Mouse (Mus musculus) myocyte (in vitro differentiated cells): ENCODE results near the gene Cask. TPM values are rescaled to one million over a fixed set of nuclear protein-coding genes. Genes with fewer than 3 reads are reported as not detected.

Source experiments
- H3K27me3 ChIP-seq: one replicate; pipeline ENCODE4 v1.6.1; 2011; ENCODE audit not compliant: control insufficient read depth, insufficient read depth, insufficient read length
- H3K36me3 ChIP-seq: one replicate; pipeline ENCODE4 v1.6.1; 2011; ENCODE audit not compliant: control insufficient read depth, insufficient read depth
- H3K4me2 ChIP-seq: one replicate; pipeline ENCODE4 v1.6.1; 2011; ENCODE audit warnings: low read depth, control low read depth
- H3K4me3 ChIP-seq: one replicate; pipeline ENCODE4 v1.5.1; 2011; ENCODE audit warnings: mild to moderate bottlenecking, control low read depth, moderate library complexity
- H3K79me2 ChIP-seq: one replicate; pipeline ENCODE4 v1.6.1; 2011; ENCODE audit not compliant: control insufficient read depth, insufficient read depth
- H3ac ChIP-seq: one replicate; pipeline ENCODE4 v1.6.1; 2011; ENCODE audit not compliant: control insufficient read depth, insufficient read length
- CEBPB ChIP-seq: IDR thresholded peaks from 2 replicates; pipeline ENCODE4 v1.6.1; 2011; ENCODE audit warnings: mild to moderate bottlenecking, moderate library complexity; ENCODE audit not compliant: poor library complexity, insufficient read depth, severe bottlenecking
- E2F4 ChIP-seq: IDR thresholded peaks from one replicate; pipeline ENCODE4 v1.6.1; 2011; ENCODE audit warnings: mild to moderate bottlenecking, control low read depth, moderate library complexity; ENCODE audit not compliant: insufficient read depth
- MAX ChIP-seq: IDR thresholded peaks from one replicate; pipeline ENCODE4 v1.6.1; 2011; ENCODE audit warnings: low read depth, mild to moderate bottlenecking, control low read depth
- MYOD1 ChIP-seq, 3 experiments: IDR thresholded peaks; one replicate each; pipeline ENCODE4 v1.6.1; 2011; ENCODE audit warnings: control low read depth in 2 of 3, low read depth in 2 of 3, mild to moderate bottlenecking in 2 of 3, moderate library complexity in 1 of 3; ENCODE audit not compliant: insufficient read length in 2 of 3, control insufficient read depth in 1 of 3
- MYOG ChIP-seq, 3 experiments: IDR thresholded peaks; one replicate each; pipeline ENCODE4 v1.6.1; 2011; ENCODE audit warnings: control low read depth in 2 of 3, low read depth in 2 of 3, mild to moderate bottlenecking in 2 of 3; ENCODE audit not compliant: insufficient read length in 2 of 3, control insufficient read depth in 1 of 3, insufficient read depth in 1 of 3
- POLR2A ChIP-seq: IDR thresholded peaks from one replicate; pipeline ENCODE4 v1.6.1; 2011; ENCODE audit warnings: low read depth, mild to moderate bottlenecking, control low read depth, moderate library complexity; ENCODE audit not compliant: insufficient read length
- POLR2AphosphoS2 ChIP-seq: IDR thresholded peaks from one replicate; pipeline ENCODE4 v1.6.1; 2011; ENCODE audit warnings: low read depth, control low read depth; ENCODE audit not compliant: insufficient read length
- REST ChIP-seq: IDR thresholded peaks from one replicate; pipeline ENCODE4 v1.6.1; 2011; ENCODE audit warnings: mild to moderate bottlenecking, control low read depth, moderate library complexity; ENCODE audit not compliant: insufficient read depth, insufficient read length
- SRF ChIP-seq: IDR thresholded peaks from one replicate; pipeline ENCODE4 v1.6.1; 2011; ENCODE audit warnings: low read depth; ENCODE audit not compliant: control insufficient read depth, insufficient read length
- TCF12 ChIP-seq: IDR thresholded peaks from one replicate; pipeline ENCODE4 v1.6.1; 2011; ENCODE audit warnings: mild to moderate bottlenecking, control low read depth; ENCODE audit not compliant: poor library complexity, insufficient read depth, severe bottlenecking
- TCF3 ChIP-seq: IDR thresholded peaks from one replicate; pipeline ENCODE4 v1.6.1; 2011; ENCODE audit warnings: low read depth, control low read depth; ENCODE audit not compliant: insufficient read length
- USF1 ChIP-seq: IDR thresholded peaks from one replicate; pipeline ENCODE4 v1.6.1; 2011; ENCODE audit warnings: low read depth, mild to moderate bottlenecking, control low read depth, moderate library complexity
- polyA plus RNA-seq: library from polyadenylated mRNA; unstranded; fragments of >200 nt; fragmentation: generic; extraction: Trizol; gene quantifications from one replicate; pipeline ENCODE4 v1.2.1, GENCODE M21; 2012; ENCODE audit warnings: missing spikeins

The Cask gene
- polyA plus RNA-seq, 1 experiment, result 12.0 TPM

DNA sequence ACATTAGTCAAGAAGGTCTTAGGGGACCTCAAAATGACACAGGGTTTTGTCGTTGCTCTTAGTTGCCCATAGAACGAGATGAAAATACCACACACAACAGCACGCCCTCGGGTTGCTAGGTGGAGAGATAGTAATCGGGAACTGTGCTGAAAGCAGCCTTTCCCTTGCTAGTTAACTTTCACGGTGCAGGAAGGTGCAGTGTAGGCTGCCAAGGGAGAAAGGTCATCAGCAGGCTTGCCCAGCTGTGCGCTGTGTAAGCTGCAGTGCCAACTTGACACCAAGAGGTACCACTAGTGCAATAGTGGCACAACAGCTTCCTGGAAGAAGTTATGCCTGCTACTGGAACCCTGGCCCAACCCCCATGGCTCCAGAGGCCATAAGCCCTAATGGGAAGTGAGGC, 346.8 kb downstream of the Cask start:
- Histone ChIP-seq H3K79me2 (no peaks in the 10 kb centered on the region), H3K36me3 (no peaks in the 10 kb centered on the region), H3K27me3 (no peaks in the 10 kb centered on the region), H3ac (no peak overlapping the region), H3K4me3 (no peak overlapping the region), H3K4me2 (no peak overlapping the region)
- no peak for TF ChIP-seq CEBPB
- no peak for TF ChIP-seq USF1
- TF ChIP-seq MYOD1 (IDR thresholded peaks at IDR 0.05; ENCODE audit: control insufficient read depth in 1 of 3, insufficient read length in 2 of 3, low read depth in 2 of 3), result no peak

DNA sequence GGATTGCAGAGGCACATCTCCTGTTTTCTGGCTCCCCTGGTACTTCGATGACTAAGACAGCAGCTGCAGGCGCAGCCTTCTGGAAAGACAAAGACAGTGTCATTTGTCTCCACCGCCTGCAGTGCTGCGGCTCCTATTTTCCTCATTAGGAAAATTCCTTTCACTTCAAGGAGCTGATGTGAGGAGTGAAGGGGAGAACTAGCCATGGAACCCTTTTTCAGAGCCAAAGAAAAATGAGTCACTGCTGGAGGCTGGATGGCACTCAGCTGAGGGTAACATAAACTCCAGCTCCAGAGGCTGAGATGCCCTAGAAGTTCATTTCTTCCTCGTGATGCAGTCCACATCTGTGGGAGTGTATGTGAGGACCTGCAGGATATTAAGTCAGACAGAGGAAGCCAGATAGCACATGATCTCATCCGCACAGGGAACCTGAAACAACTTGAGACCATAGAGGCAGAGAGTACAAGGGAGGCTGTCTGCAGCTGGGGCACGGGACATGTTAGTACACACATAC, 348.2 kb downstream of the Cask start:
- peak overlapping the region; percentile 42 for H3K4me2 ChIP-seq
- peak in 2 of 3 experiments; percentile 62 to 68 for TF ChIP-seq MYOD1 (IDR thresholded peaks at IDR 0.05; ENCODE audit: control insufficient read depth in 1 of 3, insufficient read length in 2 of 3, low read depth in 2 of 3)
- TF ChIP-seq MYOG (IDR thresholded peaks at IDR 0.05; ENCODE audit: control insufficient read depth in 1 of 3, insufficient read depth in 1 of 3, insufficient read length in 2 of 3, low read depth in 2 of 3), result peak in 2 of 3 experiments; percentile 18 to 37
- no peak for TF ChIP-seq POLR2AphosphoS2
- no peak for TF ChIP-seq E2F4
- TF ChIP-seq CEBPB, result no peak
- no peaks in the 10 kb centered on the region for H3K27me3 ChIP-seq
- no peaks in the 10 kb centered on the region for H3K79me2 ChIP-seq
- H3K4me3 ChIP-seq, result no peak overlapping the region
- H3K36me3 ChIP-seq, result no peaks in the 10 kb centered on the region
- no peak overlapping the region for H3ac ChIP-seq

DNA sequence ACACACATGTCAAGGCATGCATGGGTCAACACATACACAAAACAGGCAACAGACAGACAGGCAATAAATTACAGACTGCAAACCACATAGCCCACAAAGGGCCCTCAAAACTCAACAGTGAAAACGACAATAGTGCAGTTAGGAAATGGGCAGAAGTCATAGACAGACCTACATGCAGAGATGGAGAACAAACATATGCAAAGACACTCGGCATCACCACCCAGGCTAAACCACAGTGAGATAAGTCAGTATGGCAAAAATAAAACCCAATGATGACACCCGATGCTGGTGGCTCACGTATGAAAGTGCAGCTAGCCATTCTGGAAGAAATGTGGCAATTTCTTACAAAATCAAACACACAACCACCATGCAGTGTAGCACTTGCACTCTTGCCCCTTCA, 350.9 kb downstream of the Cask start:
- no peak for TF ChIP-seq MYOD1 (IDR thresholded peaks at IDR 0.05; ENCODE audit: control insufficient read depth in 1 of 3, insufficient read length in 2 of 3, low read depth in 2 of 3)
- no peak for TF ChIP-seq SRF
- TF ChIP-seq E2F4, result no peak
- no peak for TF ChIP-seq REST
- TF ChIP-seq CEBPB, result no peak
- no peak for TF ChIP-seq TCF3
- no peak for TF ChIP-seq MYOG (IDR thresholded peaks at IDR 0.05; ENCODE audit: control insufficient read depth in 1 of 3, insufficient read depth in 1 of 3, insufficient read length in 2 of 3, low read depth in 2 of 3)
- no peak for TF ChIP-seq POLR2AphosphoS2
- TF ChIP-seq USF1, result no peak
- TF ChIP-seq TCF12, result no peak
- no peaks in the 10 kb centered on the region for H3K27me3 ChIP-seq
- no peaks in the 10 kb centered on the region for H3K79me2 ChIP-seq
- peak overlapping the region; percentile 18 for H3K4me2 ChIP-seq
- H3K36me3 ChIP-seq, result no peaks in the 10 kb centered on the region
- no peak overlapping the region for H3K4me3 ChIP-seq
- H3ac ChIP-seq, result no peak overlapping the region

DNA sequence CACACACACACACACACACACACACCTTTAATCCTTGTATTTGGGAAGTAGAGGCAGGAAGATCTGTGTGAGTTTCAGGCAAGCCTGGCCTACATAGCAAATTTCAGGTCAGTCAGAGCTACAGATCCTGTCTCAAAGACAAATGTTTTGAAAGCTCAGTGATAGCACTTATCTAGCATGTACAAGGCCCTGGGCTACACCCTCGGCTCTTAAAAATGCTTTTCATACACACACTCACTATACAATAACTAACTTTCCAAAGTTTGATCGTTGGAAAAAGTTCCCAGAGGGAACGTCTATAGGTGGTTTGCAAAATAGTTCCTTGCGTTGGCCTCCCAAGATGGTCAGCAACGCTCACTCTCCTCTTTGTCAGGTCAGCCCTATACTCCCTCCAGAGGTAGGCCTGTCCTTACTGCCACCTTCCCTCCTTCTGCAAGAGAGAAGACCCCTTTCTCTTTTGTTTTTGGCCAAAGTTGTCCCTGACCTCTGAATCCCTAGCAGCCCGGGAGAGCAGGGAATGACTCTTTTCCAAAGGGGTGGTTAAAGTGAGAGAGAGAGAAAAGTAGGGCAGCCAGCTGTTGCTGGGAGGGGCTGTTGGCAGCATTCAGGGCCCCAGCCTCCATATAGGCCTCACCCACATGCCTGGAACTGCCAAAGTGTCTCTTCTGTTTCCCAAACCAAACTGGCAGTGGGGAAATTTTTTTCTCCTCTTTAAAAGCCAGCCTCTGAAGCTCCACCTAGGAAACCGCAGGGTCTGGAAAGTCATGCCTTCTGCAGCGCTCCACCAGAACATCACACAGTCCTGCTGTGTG, 356.1 kb downstream of the Cask start:
- Histone ChIP-seq H3ac (no peak overlapping the region), H3K79me2 (no peaks in the 10 kb centered on the region), H3K36me3 (no peaks in the 10 kb centered on the region), H3K27me3 (no peaks in the 10 kb centered on the region), H3K4me3 (no peak overlapping the region), H3K4me2 (peak overlapping the region; percentile 60)
- TF ChIP-seq TCF3 (no peak), MAX (no peak), E2F4 (no peak), POLR2AphosphoS2 (no peak), MYOG (IDR thresholded peaks at IDR 0.05; ENCODE audit: control insufficient read depth in 1 of 3, insufficient read depth in 1 of 3, insufficient read length in 2 of 3, low read depth in 2 of 3) (peak in 1 of 3 experiments; percentile 73), MYOD1 (IDR thresholded peaks at IDR 0.05; ENCODE audit: control insufficient read depth in 1 of 3, insufficient read length in 2 of 3, low read depth in 2 of 3) (peak in 2 of 3 experiments; percentile 58 to 78), REST (no peak), TCF12 (peak; percentile 43), POLR2A (no peak), SRF (no peak)

DNA sequence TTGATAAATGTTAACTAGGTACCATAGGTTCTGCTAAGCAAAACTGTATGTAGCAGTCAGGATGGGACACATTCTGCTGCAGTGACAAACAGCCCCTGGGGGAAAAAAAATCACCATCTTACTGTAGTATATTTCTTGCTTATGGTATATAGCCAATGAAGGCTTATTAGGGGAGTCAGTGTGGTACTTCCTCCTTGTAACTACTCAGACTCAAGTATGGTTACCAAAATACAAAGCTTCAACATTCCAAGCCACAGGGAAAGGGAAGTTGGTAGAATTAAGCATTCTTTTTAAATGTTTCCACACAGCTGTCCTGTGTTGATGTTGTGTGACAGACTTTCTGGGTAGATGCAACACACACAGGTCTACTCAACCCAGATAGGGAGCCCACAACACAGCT, 358.2 kb downstream of the Cask start:
- TF ChIP-seq SRF (no peak), TCF3 (no peak), E2F4 (no peak), MYOG (IDR thresholded peaks at IDR 0.05; ENCODE audit: control insufficient read depth in 1 of 3, insufficient read depth in 1 of 3, insufficient read length in 2 of 3, low read depth in 2 of 3) (no peak), REST (no peak), CEBPB (no peak), POLR2AphosphoS2 (no peak), MYOD1 (IDR thresholded peaks at IDR 0.05; ENCODE audit: control insufficient read depth in 1 of 3, insufficient read length in 2 of 3, low read depth in 2 of 3) (no peak), USF1 (no peak), POLR2A (no peak)
- Histone ChIP-seq H3K27me3 (no peaks in the 10 kb centered on the region), H3K36me3 (no peaks in the 10 kb centered on the region), H3K79me2 (no peaks in the 10 kb centered on the region), H3K4me3 (no peak overlapping the region), H3ac (no peak overlapping the region), H3K4me2 (no peak overlapping the region)
